ENCODE assay signal across 8 mouse cellular contexts in the genomic region with DNA sequence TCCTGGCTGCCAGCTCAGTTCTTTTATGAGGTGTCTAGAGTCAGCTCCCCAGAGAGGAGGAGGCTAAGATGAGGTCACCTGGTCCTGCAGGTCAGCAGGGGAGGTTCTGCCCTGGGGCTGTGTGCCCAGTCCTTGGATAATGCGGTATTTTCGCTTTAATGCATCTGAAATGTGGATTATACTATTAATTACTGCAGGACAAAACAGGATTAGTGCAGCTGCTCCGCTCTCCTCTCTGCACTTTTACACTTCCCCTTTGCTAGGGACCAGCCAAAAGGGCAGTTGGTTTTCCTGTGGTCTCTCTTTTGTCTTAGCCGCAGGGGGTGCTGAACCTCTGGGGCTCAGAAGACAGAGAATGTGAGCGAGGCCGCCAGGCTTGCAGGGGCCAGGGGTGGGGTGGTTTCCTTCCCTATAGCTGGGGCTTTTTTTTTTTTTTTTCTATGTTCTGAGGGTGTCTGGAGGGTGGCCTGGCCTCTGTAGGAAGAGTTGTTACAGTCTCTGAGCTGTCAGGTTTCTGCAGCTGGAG.
DNase-seq lines count a peak whose midpoint lies in the region; ATAC-seq and TF ChIP-seq lines count a peak whose summit lies in the region.

No protein-coding gene starts in this region.

- H3K4me2 ChIP-seq in embryonic facial prominence, embryonic 15.5 days (replicated peaks): no peak overlapping the region
- H3K4me2 ChIP-seq in midbrain, postnatal 0 days (ENCODE audit: low read depth, low read length, poor library complexity, severe bottlenecking): no peak overlapping the region

- no peak overlapping the region for H3K4me3 ChIP-seq in embryonic facial prominence, embryonic 15.5 days (replicated peaks)
- no peak overlapping the region for H3K4me3 ChIP-seq in limb, embryonic 10.5 days
- no peak overlapping the region for H3K4me3 ChIP-seq in midbrain, postnatal 0 days (ENCODE audit: low read depth, low read length)

- peaks cover 30% of the 10 kb centered on the region for H3K4me1 ChIP-seq in embryonic facial prominence, embryonic 15.5 days
- H3K4me1 ChIP-seq in limb, embryonic 10.5 days: peaks cover 39% of the 10 kb centered on the region
- peaks cover 4% of the 10 kb centered on the region; the same call in 1 of the 2 replicates for H3K4me1 ChIP-seq in midbrain, postnatal 0 days (ENCODE audit: insufficient read depth, low read length)

- peak; percentile 92 for ATAC-seq in Patski
- ATAC-seq in embryonic facial prominence, embryonic 15.5 days (ENCODE audit: insufficient number of reproducible peaks, low FRiP score, low TSS enrichment, low read depth): peak; percentile 48; the same call in 1 of the 2 replicates
- ATAC-seq in midbrain, postnatal 0 days (ENCODE audit: low FRiP score): no peak
- ATAC-seq in frontal cortex, adult (ENCODE audit: low TSS enrichment): no peak

- 25% methylated on average over 6 of the region's 6 CpGs for WGBS in embryonic facial prominence, embryonic 15.5 days
- 7% methylated on average over 6 of the region's 6 CpGs for WGBS in limb, embryonic 10.5 days
- 12% methylated on average over 6 of the region's 6 CpGs for WGBS in midbrain, postnatal 0 days

- DNase-seq in layer of hippocampus, adult 9-11 months: peak; percentile 80
- no peak for DNase-seq in layer of hippocampus, adult 18-20 months (ENCODE audit: low spot score in 2 of 2)
- DNase-seq in Patski (ENCODE audit: low read depth, low spot score): peak; percentile 92
- no peak for DNase-seq in limb, embryonic 10.5 days (ENCODE audit: low spot score)
- peak; percentile 21 for DNase-seq in midbrain, postnatal 0 days (ENCODE audit: low spot score)
- DNase-seq in cerebellum, postnatal 36 days: no peak

- H3K27ac ChIP-seq in embryonic facial prominence, embryonic 15.5 days (replicated peaks): peak overlapping the region; percentile 44
- peak overlapping the region; percentile 59 for H3K27ac ChIP-seq in limb, embryonic 10.5 days
- peak overlapping the region; percentile 21; the same call in 1 of the 2 replicates for H3K27ac ChIP-seq in midbrain, postnatal 0 days (ENCODE audit: low read depth, low read length)

- TF ChIP-seq CTCF in Patski (IDR thresholded peaks at IDR 0.05): no peak
- TF ChIP-seq CTCF in midbrain, postnatal 0 days (IDR thresholded peaks at IDR 0.05): no peak

- H3K9me3 ChIP-seq in embryonic facial prominence, embryonic 15.5 days (replicated peaks): no peaks in the 10 kb centered on the region
- no peaks in the 10 kb centered on the region for H3K9me3 ChIP-seq in limb, embryonic 10.5 days (replicated peaks)
- no peaks in the 10 kb centered on the region for H3K9me3 ChIP-seq in midbrain, postnatal 0 days (ENCODE audit: low read length)

- no peaks in the 10 kb centered on the region for H3K36me3 ChIP-seq in embryonic facial prominence, embryonic 15.5 days
- no peaks in the 10 kb centered on the region; the same call in 1 of the 2 replicates for H3K36me3 ChIP-seq in limb, embryonic 10.5 days
- no peaks in the 10 kb centered on the region for H3K36me3 ChIP-seq in midbrain, postnatal 0 days (ENCODE audit: insufficient read depth, low read length)

- CTCF ChIA-PET in Patski (lab: Charles Lee): no interaction called here

- in situ Hi-C loops in Patski (cut with MboI; ENCODE audit: low pct_unique_long_range_greater_than_20kb): no loop called here

- POLR2A ChIA-PET in Patski (lab: Charles Lee): interaction anchor here (1.0 kb wide), 1 partner anchor 45 kb away, joined by 7 read pairs; no protein-coding TSS in a partner anchor

- H3K27me3 ChIP-seq in Patski: no peaks in the 10 kb centered on the region
- no peaks in the 10 kb centered on the region for H3K27me3 ChIP-seq in embryonic facial prominence, embryonic 15.5 days
- no peaks in the 10 kb centered on the region for H3K27me3 ChIP-seq in limb, embryonic 10.5 days (ENCODE audit: low read depth, poor library complexity, severe bottlenecking)
- H3K27me3 ChIP-seq in midbrain, postnatal 0 days (ENCODE audit: insufficient read depth, low read length): no peaks in the 10 kb centered on the region

- H3K9ac ChIP-seq in embryonic facial prominence, embryonic 15.5 days: no peak overlapping the region
- no peak overlapping the region for H3K9ac ChIP-seq in midbrain, postnatal 0 days (replicated peaks; ENCODE audit: low read length, poor library complexity, severe bottlenecking)

Comparison
In these comparisons a context has a peak if more than half of its experiments do, and no peak if none do; other contexts are left out.
1. DNase-seq: peak in layer of hippocampus, adult 9-11 months (single experiment), Patski (single experiment) and midbrain, postnatal 0 days (single experiment); none in layer of hippocampus, adult 18-20 months (0 of 2), limb, embryonic 10.5 days (single experiment) and cerebellum, postnatal 36 days (0 of 2).
2. ATAC-seq: peak in Patski (single experiment) and embryonic facial prominence, embryonic 15.5 days (single experiment); none in midbrain, postnatal 0 days (single experiment) and frontal cortex, adult (single experiment).
3. Peak in every context shown above with its lines, with median percentiles within 50 percentile points of each other: H3K27ac ChIP-seq.